Mouse (Mus musculus) MEL (cell line): ENCODE measurements at regions not wholly inside any gene's neighbourhood (a gene's known extent, or its start where the extent isn't known, plus 50 kb on each side); places are given as distances from the start of the nearest gene placed in this dataset.

Experiments used
- DNase-seq: peaks from one replicate; pipeline ENCODE4 v3.0.0; 2011; ENCODE audit warnings: low read depth, low spot score
- H3K27ac ChIP-seq: 2 replicates; pipeline ENCODE4 v1.5.1; 2012; ENCODE audit warnings: low read depth, mild to moderate bottlenecking, control low read depth, low read length, moderate library complexity; ENCODE audit not compliant: control insufficient read depth
- H3K27me3 ChIP-seq, 2 experiments: fragments of 150-350 bp in 1 of 2; sonication (generic) in 1 of 2; 2 replicates each; pipeline ENCODE4 v1.6.1; 2012; ENCODE audit warnings: low read length in 2 of 2, mild to moderate bottlenecking in 2 of 2, improper control_type of control experiment in 1 of 2, moderate library complexity in 1 of 2; ENCODE audit not compliant: insufficient read depth in 2 of 2, control insufficient read depth in 1 of 2
- H3K36me3 ChIP-seq, 2 experiments: 2 replicates each; pipeline ENCODE4 v1.6.1; 2012 to 2014; ENCODE audit warnings: low read length in 2 of 2, improper control_type of control experiment in 1 of 2, inconsistent platforms in 1 of 2, mild to moderate bottlenecking in 1 of 2; ENCODE audit not compliant: insufficient read depth in 2 of 2, control insufficient read depth in 1 of 2
- H3K4me1 ChIP-seq, 2 experiments: fragments of 150-350 bp in 1 of 2; sonication (generic) in 1 of 2; 2 replicates each; pipeline ENCODE4 v1.6.1; 2012; ENCODE audit warnings: low read length in 2 of 2, improper control_type of control experiment in 1 of 2, mild to moderate bottlenecking in 1 of 2; ENCODE audit not compliant: insufficient read depth in 2 of 2, control insufficient read depth in 1 of 2
- H3K4me3 ChIP-seq, 2 experiments: fragments of 150-350 bp in 1 of 2; sonication (generic) in 1 of 2; 2 replicates each; pipeline ENCODE4 v1.5.1; 2012; ENCODE audit warnings: low read depth in 2 of 2, low read length in 2 of 2, mild to moderate bottlenecking in 2 of 2, moderate library complexity in 2 of 2, control low read depth in 1 of 2, improper control_type of control experiment in 1 of 2; ENCODE audit not compliant: control insufficient read depth in 1 of 2, insufficient read depth in 1 of 2
- H3K79me2 ChIP-seq: 2 replicates; pipeline ENCODE4 v1.6.1; 2012; ENCODE audit warnings: mild to moderate bottlenecking, low read length, moderate library complexity; ENCODE audit not compliant: control insufficient read depth, poor library complexity, insufficient read depth
- H3K9ac ChIP-seq: 2 replicates; pipeline ENCODE4 v1.6.1; 2012; ENCODE audit warnings: low read depth, mild to moderate bottlenecking, control low read depth, low read length, moderate library complexity; ENCODE audit not compliant: control insufficient read depth, poor library complexity, severe bottlenecking
- H3K9me3 ChIP-seq: fragments of 150-350 bp; sonication (generic); replicated peaks from 2 replicates; pipeline ENCODE4 v1.6.1; 2012; ENCODE audit warnings: mild to moderate bottlenecking, low read length, improper control_type of control experiment, moderate library complexity; ENCODE audit not compliant: insufficient read depth
- BHLHE40 ChIP-seq: IDR thresholded peaks from 2 replicates; pipeline ENCODE4 v1.6.1; 2012; ENCODE audit warnings: low read depth, mild to moderate bottlenecking, inconsistent platforms, low read length, improper control_type of control experiment, borderline replicate concordance
- CHD1 ChIP-seq: IDR thresholded peaks from 2 replicates; pipeline ENCODE4 v1.6.1; 2012; ENCODE audit warnings: low read depth, mild to moderate bottlenecking, inconsistent platforms, low read length, improper control_type of control experiment
- CHD2 ChIP-seq: IDR thresholded peaks from 2 replicates; pipeline ENCODE4 v1.6.1; 2011; ENCODE audit warnings: low read length, improper control_type of control experiment
- CTCF ChIP-seq, 3 experiments: IDR thresholded peaks in 2 of 3; conservative IDR thresholded peaks in 1 of 3; 2 replicates each; pipeline ENCODE4 v1.5.1; 2011 to 2012; ENCODE audit warnings: low read length in 3 of 3, low read depth in 2 of 3, mild to moderate bottlenecking in 2 of 3, improper control_type of control experiment in 1 of 3, inconsistent platforms in 1 of 3, mixed read lengths in 1 of 3, moderate library complexity in 1 of 3; ENCODE audit not compliant: control insufficient read depth in 1 of 3, insufficient read depth in 1 of 3, poor library complexity in 1 of 3, severe bottlenecking in 1 of 3
- EP300 ChIP-seq, 2 experiments: IDR thresholded peaks; 2 replicates each; pipeline ENCODE4 v1.6.1; 2011; ENCODE audit warnings: improper control_type of control experiment in 2 of 2, low read length in 2 of 2, low read depth in 1 of 2, mild to moderate bottlenecking in 1 of 2
- ETS1 ChIP-seq: IDR thresholded peaks from 2 replicates; pipeline ENCODE4 v1.6.1; 2012; ENCODE audit warnings: low read depth, mild to moderate bottlenecking, inconsistent platforms, low read length, improper control_type of control experiment, moderate library complexity
- HCFC1 ChIP-seq: IDR thresholded peaks from 2 replicates; pipeline ENCODE4 v1.6.1; 2012; ENCODE audit warnings: low read depth, mild to moderate bottlenecking, inconsistent platforms, low read length, improper control_type of control experiment, moderate library complexity
- JUND ChIP-seq: IDR thresholded peaks from 2 replicates; pipeline ENCODE4 v1.6.1; 2011; ENCODE audit warnings: low read depth, mild to moderate bottlenecking, improper control_type of control experiment, low read length
- KAT2A ChIP-seq: conservative IDR thresholded peaks from 2 replicates; pipeline ENCODE4 v1.6.1; 2012; ENCODE audit warnings: low read depth, low read length, improper control_type of control experiment, inconsistent platforms
- MYC ChIP-seq: IDR thresholded peaks from 2 replicates; pipeline ENCODE4 v1.6.1; 2011; ENCODE audit warnings: low read depth, mild to moderate bottlenecking, low read length, improper control_type of control experiment, moderate library complexity
- POLR2AphosphoS2 ChIP-seq: IDR thresholded peaks from 2 replicates; pipeline ENCODE4 v1.6.1; 2011; ENCODE audit warnings: low read length, improper control_type of control experiment
- SMC3 ChIP-seq: IDR thresholded peaks from 2 replicates; pipeline ENCODE4 v1.6.1; 2011; ENCODE audit warnings: low read depth, low read length, improper control_type of control experiment
- TBP ChIP-seq: IDR thresholded peaks from 2 replicates; pipeline ENCODE4 v1.8.0; 2011; ENCODE audit warnings: low read depth, low read length, improper control_type of control experiment
- TCF12 ChIP-seq: IDR thresholded peaks from 2 replicates; pipeline ENCODE4 v1.6.1; 2014; ENCODE audit warnings: low read depth, mild to moderate bottlenecking, inconsistent platforms, low read length, improper control_type of control experiment, moderate library complexity
- UBTF ChIP-seq: IDR thresholded peaks from 2 replicates; pipeline ENCODE4 v1.6.1; 2012; ENCODE audit warnings: low read depth, mild to moderate bottlenecking, inconsistent platforms, low read length, improper control_type of control experiment, moderate library complexity, borderline replicate concordance; ENCODE audit not compliant: insufficient read depth
- USF1 ChIP-seq: IDR thresholded peaks from 2 replicates; pipeline ENCODE4 v1.6.1; 2014; ENCODE audit warnings: low read depth, mild to moderate bottlenecking, inconsistent platforms, low read length, improper control_type of control experiment, moderate library complexity
- ZKSCAN1 ChIP-seq: IDR thresholded peaks from 2 replicates; pipeline ENCODE4 v1.6.1; 2012; ENCODE audit warnings: low read depth, mild to moderate bottlenecking, inconsistent platforms, low read length, improper control_type of control experiment, moderate library complexity
- ZNF384 ChIP-seq: IDR thresholded peaks from 2 replicates; pipeline ENCODE4 v1.6.1; 2012; ENCODE audit warnings: low read depth, mild to moderate bottlenecking, inconsistent platforms, low read length, improper control_type of control experiment

DNA sequence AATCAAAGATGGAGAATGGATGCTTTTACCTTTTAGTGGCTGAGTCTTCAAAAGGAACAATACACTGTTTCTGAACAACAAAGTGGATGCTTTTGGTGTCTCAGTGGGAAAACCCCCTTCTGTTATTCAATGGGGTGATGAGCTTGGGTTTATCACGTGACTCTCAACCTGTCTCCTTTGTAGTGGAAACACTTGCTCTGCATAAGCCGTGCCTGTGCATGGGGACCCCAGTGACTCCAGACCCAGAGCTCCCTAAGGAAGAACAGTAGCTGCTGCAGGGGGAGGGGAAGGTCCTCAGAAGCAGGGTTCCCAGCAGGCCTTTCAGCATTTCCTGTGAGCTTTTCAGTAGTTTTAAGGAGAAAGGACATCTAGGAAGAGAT lies 83.9 kb upstream of the Ankrd50 start:
- Histone ChIP-seq H3K79me2 (no peaks in the 10 kb centered on the region), H3K4me1 (no peaks in the 10 kb centered on the region), H3K9ac (no peak overlapping the region), H3K9me3 (no peaks in the 10 kb centered on the region), H3K36me3 (no peaks in the 10 kb centered on the region), H3K4me3 (no peak overlapping the region), H3K27ac (no peak overlapping the region), H3K27me3 (no peaks in the 10 kb centered on the region)
- TF ChIP-seq ZNF384: no peak
- TF ChIP-seq CTCF (IDR thresholded peaks at IDR 0.05 in 2 of 3, conservative IDR thresholded peaks at IDR 0.05 in 1 of 3; ENCODE audit: control insufficient read depth in 1 of 3, insufficient read depth in 1 of 3, low read depth in 2 of 3, low read length in 3 of 3, poor library complexity in 1 of 3, severe bottlenecking in 1 of 3): no peak
- no peak for TF ChIP-seq HCFC1
- no peak for TF ChIP-seq CHD2
- TF ChIP-seq BHLHE40: no peak
- no peak for TF ChIP-seq ZKSCAN1
- TF ChIP-seq USF1: no peak
- no peak for TF ChIP-seq ETS1
- DNase-seq: no peak

DNA sequence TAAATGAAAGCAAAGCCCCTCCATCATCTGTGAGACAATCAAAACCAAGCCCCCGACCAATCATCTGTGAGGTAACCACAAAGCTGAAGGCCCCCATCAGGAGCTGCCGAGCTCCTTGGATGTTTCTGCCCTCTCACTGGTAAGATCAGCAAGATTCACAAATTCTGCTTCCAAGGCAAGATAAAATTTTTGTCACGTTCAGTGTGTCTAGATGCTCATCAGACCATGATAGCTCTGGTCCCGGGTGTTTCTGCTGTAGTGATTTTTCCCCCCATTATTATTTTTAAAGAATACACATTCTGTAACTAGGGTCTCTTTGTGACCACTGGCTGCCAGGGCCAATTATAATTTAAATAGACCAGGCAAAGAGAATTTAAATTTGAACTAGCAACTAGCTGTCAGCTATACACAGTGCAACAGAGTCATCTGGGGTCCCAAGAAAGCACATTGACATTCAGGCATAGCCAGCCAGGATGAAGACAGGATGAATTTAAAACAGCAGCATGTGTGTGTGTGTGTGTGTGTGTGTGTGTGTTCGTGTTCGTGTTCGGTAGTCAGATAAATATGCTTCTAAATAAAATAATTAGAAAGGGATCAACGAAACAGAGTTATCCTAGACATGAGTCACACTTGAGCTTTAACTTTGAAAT lies 83.4 kb upstream of the Ankrd50 start:
- H3K9ac ChIP-seq: no peak overlapping the region
- no peaks in the 10 kb centered on the region for H3K79me2 ChIP-seq
- DNase-seq: no peak
- H3K27ac ChIP-seq: no peak overlapping the region
- TF ChIP-seq JUND (no peak), CHD1 (no peak), KAT2A (no peak), BHLHE40 (no peak), TBP (no peak), SMC3 (no peak), ZKSCAN1 (no peak), MYC (no peak), POLR2AphosphoS2 (no peak), CTCF (IDR thresholded peaks at IDR 0.05 in 2 of 3, conservative IDR thresholded peaks at IDR 0.05 in 1 of 3; ENCODE audit: control insufficient read depth in 1 of 3, insufficient read depth in 1 of 3, low read depth in 2 of 3, low read length in 3 of 3, poor library complexity in 1 of 3, severe bottlenecking in 1 of 3) (no peak)
- no peaks in the 10 kb centered on the region for H3K4me1 ChIP-seq
- no peaks in the 10 kb centered on the region for H3K9me3 ChIP-seq
- no peak overlapping the region for H3K4me3 ChIP-seq
- H3K27me3 ChIP-seq: no peaks in the 10 kb centered on the region
- no peaks in the 10 kb centered on the region for H3K36me3 ChIP-seq

DNA sequence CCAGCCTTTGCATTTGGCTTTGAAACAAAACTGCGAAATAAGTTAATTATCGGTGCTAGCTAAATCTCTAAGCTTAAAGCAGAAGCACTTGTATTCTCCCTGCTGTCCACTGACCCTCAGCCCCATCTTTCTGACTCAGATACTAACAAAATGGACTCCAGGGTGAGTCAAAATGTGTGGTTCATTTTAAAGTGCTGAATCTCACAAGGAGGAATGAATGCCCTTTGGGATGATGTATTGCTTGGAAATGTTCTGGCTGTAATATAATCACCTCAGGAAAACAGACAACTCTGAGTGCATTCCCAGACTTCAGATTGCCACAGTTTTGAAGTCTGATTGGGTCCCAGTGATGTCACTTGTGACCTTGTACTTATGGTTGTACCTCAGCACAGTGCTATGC lies 81.9 kb upstream of the Ankrd50 start:
- H3K36me3 ChIP-seq: no peaks in the 10 kb centered on the region
- no peak for DNase-seq
- no peaks in the 10 kb centered on the region for H3K4me1 ChIP-seq
- H3K27ac ChIP-seq: no peak overlapping the region
- no peaks in the 10 kb centered on the region for H3K9me3 ChIP-seq
- H3K9ac ChIP-seq: no peak overlapping the region
- TF ChIP-seq TCF12 (no peak), BHLHE40 (no peak), EP300 (IDR thresholded peaks at IDR 0.05; ENCODE audit: low read depth in 1 of 2, low read length in 2 of 2) (no peak), UBTF (no peak)
- TF ChIP-seq, all 39 proteins: peak for 0
- Histone ChIP-seq H3K79me2 (no peaks in the 10 kb centered on the region), H3K4me3 (no peak overlapping the region), H3K27me3 (no peaks in the 10 kb centered on the region)
